Mouse (Mus musculus): ENCODE results near the gene Cachd1. TPM values are rescaled to one million over a fixed set of nuclear protein-coding genes. Genes with fewer than 3 reads are reported as not detected.

Cachd1 gene
- total RNA-seq, 1 experiment from 2014 or later = 8.7 TPM

GRCm38 (mm10) chr4:100877351-100877750 is 100.9 kb downstream of the Cachd1 start:
- DNase-seq = no peak

GRCm38 (mm10) chr4:100879414-100879813 is 102.9 kb downstream of the Cachd1 start:
- DNase-seq = no peak

GRCm38 (mm10) chr4:100880075-100880474 is 103.6 kb downstream of the Cachd1 start:
- DNase-seq = no peak

GRCm38 (mm10) chr4:100885793-100886742 is 109.6 kb downstream of the Cachd1 start:
- DNase-seq = peak; percentile 38

GRCm38 (mm10) chr4:100886743-100887416 is 110.4 kb downstream of the Cachd1 start:
- DNase-seq = no peak

GRCm38 (mm10) chr4:100890106-100890970 is 113.9 kb downstream of the Cachd1 start:
- no peak for DNase-seq

GRCm38 (mm10) chr4:100893739-100894138 is 117.3 kb downstream of the Cachd1 start:
- no peak for DNase-seq

- no peak for DNase-seq
These were observed 117.7 kb downstream of the Cachd1 start for GRCm38 (mm10) chr4:100894142-100894541.

- DNase-seq = no peak
These were observed 120.0 kb downstream of the Cachd1 start for GRCm38 (mm10) chr4:100896260-100897010.

- no peak for DNase-seq
These were observed 121.5 kb downstream of the Cachd1 start for GRCm38 (mm10) chr4:100897943-100898342.

- no peak for DNase-seq
These were observed 133.3 kb downstream of the Cachd1 start for GRCm38 (mm10) chr4:100909694-100910340.

- DNase-seq = no peak
These were observed 134.3 kb downstream of the Cachd1 start for GRCm38 (mm10) chr4:100910605-100911330.

GRCm38 (mm10) chr4:100911658-100912057 is 135.2 kb downstream of the Cachd1 start:
- DNase-seq = no peak

- no peak for DNase-seq
These were observed 137.2 kb downstream of the Cachd1 start for GRCm38 (mm10) chr4:100913666-100914065.

GRCm38 (mm10) chr4:100914532-100914931 is 138.1 kb downstream of the Cachd1 start:
- DNase-seq = no peak

GRCm38 (mm10) chr4:100915093-100915492 is 138.6 kb downstream of the Cachd1 start:
- DNase-seq = no peak

GRCm38 (mm10) chr4:100917511-100917910 is 141.0 kb downstream of the Cachd1 start:
- no peak for DNase-seq

GRCm38 (mm10) chr4:100920413-100920812 is 143.9 kb downstream of the Cachd1 start:
- no peak for DNase-seq

GRCm38 (mm10) chr4:100922816-100923554 is 146.5 kb downstream of the Cachd1 start:
- no peak for DNase-seq

GRCm38 (mm10) chr4:100923598-100923997 is 147.1 kb downstream of the Cachd1 start:
- DNase-seq = no peak

Measured in adrenal gland, postnatal 25 days (tissue).